Mouse (Mus musculus) ES-E14 (cell line): ENCODE results near the gene Tex10.

ENCODE experiments used
- HCFC1 ChIP-seq: IDR thresholded peaks from 2 replicates; pipeline ENCODE4 v1.6.1; 2012; ENCODE audit warnings: low read length, inconsistent platforms, borderline replicate concordance; ENCODE audit not compliant: insufficient read depth
- ZC3H11A ChIP-seq: IDR thresholded peaks from 2 replicates; pipeline ENCODE4 v1.6.1; 2012; ENCODE audit warnings: low read depth, mild to moderate bottlenecking, inconsistent platforms, low read length, borderline replicate concordance
- ZNF384 ChIP-seq: IDR thresholded peaks from 2 replicates; pipeline ENCODE4 v1.6.1; 2012; ENCODE audit warnings: low read depth, low read length, inconsistent platforms

DNA sequence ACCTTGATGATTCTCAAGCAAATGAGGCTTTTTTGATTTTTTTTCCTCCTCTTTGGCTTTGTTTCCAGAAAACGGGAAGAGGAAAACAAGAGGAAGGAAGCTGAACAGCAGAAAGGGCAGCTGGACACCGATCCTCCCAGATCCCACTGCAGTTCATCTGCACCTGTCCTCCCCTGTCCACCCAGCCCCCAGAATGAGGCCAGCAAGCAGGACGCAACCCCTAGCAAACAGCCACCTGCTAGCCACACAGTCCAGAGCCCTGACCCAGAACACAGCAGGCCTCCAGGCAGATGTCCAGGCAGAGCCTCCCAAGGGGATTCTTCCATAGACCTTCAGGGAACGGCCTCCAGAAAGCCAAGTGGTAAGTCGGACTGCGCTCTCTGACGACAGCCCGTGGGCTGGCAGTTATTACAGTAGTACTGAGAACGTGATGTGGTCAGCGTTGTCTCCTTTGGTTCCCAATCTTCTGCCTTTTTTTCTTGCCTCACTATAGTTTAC is 57.4 kb downstream of the Tex10 start:
- no peak for TF ChIP-seq ZC3H11A
- TF ChIP-seq ZNF384: no peak
- TF ChIP-seq HCFC1: no peak
